Mouse (Mus musculus) olfactory bulb, adult 2 months (tissue): ENCODE measurements at regions not wholly inside any gene's neighbourhood (a gene's known extent, or its start where the extent isn't known, plus 50 kb on each side); places are given as distances from the start of the nearest gene placed in this dataset.
"Not testable (repeated sequence)": the region's sequence is repeated elsewhere in the genome, so short reads cannot be mapped to it uniquely, and the experiment has no call there.

Source experiments
- CTCF ChIP-seq: fragments of 200-500 bp; IDR thresholded peaks from 2 replicates; pipeline ENCODE4 v1.5.1; 2012; ENCODE audit warnings: low read depth, mild to moderate bottlenecking, low read length, moderate library complexity; ENCODE audit not compliant: insufficient read depth
- POLR2A ChIP-seq: fragments of 200-500 bp; IDR thresholded peaks from 2 replicates; pipeline ENCODE4 v1.6.1; 2012; ENCODE audit warnings: mild to moderate bottlenecking, low read depth, low read length, moderate library complexity; ENCODE audit not compliant: insufficient read depth

DNA sequence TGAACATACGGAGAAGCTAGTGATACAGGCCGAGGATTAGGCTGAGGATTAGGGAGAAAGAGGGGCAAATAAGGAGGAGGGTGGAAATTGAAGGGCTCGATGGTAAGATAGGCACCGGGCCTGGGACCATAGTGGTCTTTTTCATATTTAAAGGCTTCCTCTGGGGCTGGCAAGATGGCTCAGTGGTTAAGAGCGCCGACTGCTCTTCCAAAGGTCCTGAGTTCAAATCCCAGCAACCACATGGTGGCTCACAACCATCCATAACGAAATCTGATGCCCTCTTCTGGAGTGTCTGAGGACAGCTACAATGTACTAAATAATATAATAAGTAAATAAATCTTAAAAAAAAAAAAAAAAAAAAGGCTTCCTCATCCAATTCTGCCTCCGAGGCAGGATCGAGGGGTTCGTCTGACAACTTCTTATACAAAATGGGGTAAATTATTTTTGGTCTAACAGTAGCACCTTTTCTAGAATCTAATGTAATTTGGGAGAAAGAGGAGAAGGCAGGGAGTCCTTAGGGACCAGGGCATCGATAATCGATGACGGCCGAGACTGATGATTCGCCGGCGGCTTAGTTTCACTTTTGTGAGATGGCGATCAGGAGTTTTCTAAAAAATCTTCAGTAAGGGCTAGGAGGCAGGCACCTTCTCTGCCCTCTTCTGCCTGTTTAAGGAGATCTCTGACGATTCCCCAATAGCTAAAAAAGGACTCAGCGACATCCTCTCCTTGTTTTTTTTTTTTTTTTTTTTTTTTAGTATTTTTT, 65.4 kb upstream of the Zfp709 start:
- not testable (repeated sequence) for TF ChIP-seq CTCF, POLR2A
